Mouse (Mus musculus) CH12.LX (cell line): ENCODE data around the gene Ank3. TPM values are rescaled to one million over a fixed set of nuclear protein-coding genes. Genes with fewer than 3 reads are reported as not detected.

Source experiments
- DNase-seq: peaks from one replicate; pipeline ENCODE4 v3.0.0-alpha.2; 2013; ENCODE audit errors: extremely low read depth
- H3K27ac ChIP-seq: 2 replicates; pipeline ENCODE4 v1.5.1; 2012; ENCODE audit warnings: low read depth, mild to moderate bottlenecking, control low read depth, moderate library complexity; ENCODE audit not compliant: insufficient read depth
- H3K27me3 ChIP-seq: replicated peaks from 2 replicates; pipeline ENCODE3; 2012; ENCODE audit warnings: inconsistent platforms
- H3K36me3 ChIP-seq, 2 experiments: replicated peaks in 1 of 2; 2 replicates each; pipeline versions ENCODE3 to v1.6.1; 2012; ENCODE audit warnings: inconsistent platforms in 1 of 2, low read length in 1 of 2, mild to moderate bottlenecking in 1 of 2, mixed read lengths in 1 of 2, moderate library complexity in 1 of 2; ENCODE audit not compliant: control insufficient read depth in 1 of 2, insufficient read depth in 1 of 2
- H3K4me1 ChIP-seq, 2 experiments: 2 replicates each; pipeline ENCODE4 v1.6.1; 2012; ENCODE audit warnings: inconsistent platforms in 1 of 2, moderate library complexity in 1 of 2; ENCODE audit not compliant: insufficient read depth in 2 of 2, control insufficient read depth in 1 of 2
- H3K4me2 ChIP-seq: 2 replicates; pipeline ENCODE4 v1.6.1; 2012; ENCODE audit warnings: low read depth, mild to moderate bottlenecking, control low read depth; ENCODE audit not compliant: poor library complexity, insufficient read depth, severe bottlenecking
- H3K4me3 ChIP-seq, 3 experiments: fragments of 150-350 bp in 1 of 3; sonication (generic) in 1 of 3; replicated peaks in 1 of 3; 2 replicates each; pipeline versions ENCODE3 to v1.5.1; 2011 to 2012; ENCODE audit warnings: low read depth in 2 of 3, low read length in 2 of 3, mild to moderate bottlenecking in 2 of 3, moderate library complexity in 2 of 3, control low read depth in 1 of 3, improper control_type of control experiment in 1 of 3, inconsistent platforms in 1 of 3, mixed read lengths in 1 of 3; ENCODE audit not compliant: poor library complexity in 1 of 3
- H3K79me2 ChIP-seq: replicated peaks from 2 replicates; pipeline ENCODE4 v1.6.1; 2012; ENCODE audit warnings: mild to moderate bottlenecking, moderate library complexity; ENCODE audit not compliant: control insufficient read depth, poor library complexity, insufficient read depth, severe bottlenecking; ENCODE audit errors: extremely low read depth
- H3K9ac ChIP-seq: 2 replicates; pipeline ENCODE4 v1.6.1; 2012; ENCODE audit warnings: low read depth, mild to moderate bottlenecking, control low read depth, moderate library complexity; ENCODE audit not compliant: insufficient read depth
- H3K9me3 ChIP-seq: replicated peaks from 2 replicates; pipeline ENCODE3; 2012; ENCODE audit warnings: low read length, inconsistent platforms, mixed read lengths
- CHD1 ChIP-seq: IDR thresholded peaks from 2 replicates; pipeline ENCODE4 v1.6.1; 2012; ENCODE audit warnings: low read depth, low read length, improper control_type of control experiment, inconsistent platforms
- CTCF ChIP-seq, 2 experiments: IDR thresholded peaks in 1 of 2; conservative IDR thresholded peaks in 1 of 2; 2 replicates each; pipeline ENCODE4 v1.5.1; 2011 to 2012; ENCODE audit warnings: low read depth in 2 of 2, low read length in 2 of 2, improper control_type of control experiment in 1 of 2, inconsistent platforms in 1 of 2, mild to moderate bottlenecking in 1 of 2, moderate library complexity in 1 of 2
- ELF1 ChIP-seq: IDR thresholded peaks from 2 replicates; pipeline ENCODE4 v1.6.1; 2014; ENCODE audit warnings: low read depth, mild to moderate bottlenecking, inconsistent platforms, low read length, improper control_type of control experiment
- ETS1 ChIP-seq: conservative IDR thresholded peaks from 2 replicates; pipeline ENCODE4 v1.6.1; 2012; ENCODE audit warnings: low read depth, mild to moderate bottlenecking, inconsistent platforms, low read length, improper control_type of control experiment, moderate library complexity
- GABPA ChIP-seq: IDR thresholded peaks from 2 replicates; pipeline ENCODE4 v1.6.1; 2012; ENCODE audit warnings: low read depth, low read length, improper control_type of control experiment, inconsistent platforms; ENCODE audit not compliant: insufficient replicate concordance
- JUND ChIP-seq: conservative IDR thresholded peaks from 2 replicates; pipeline ENCODE4 v1.6.1; 2011; ENCODE audit warnings: low read depth, low read length, improper control_type of control experiment
- KAT2A ChIP-seq: IDR thresholded peaks from 2 replicates; pipeline ENCODE4 v1.6.1; 2012; ENCODE audit warnings: low read length, improper control_type of control experiment, inconsistent platforms; ENCODE audit not compliant: insufficient replicate concordance
- MAX ChIP-seq: IDR thresholded peaks from 2 replicates; pipeline ENCODE4 v1.6.1; 2011; ENCODE audit warnings: low read length, improper control_type of control experiment
- MXI1 ChIP-seq: IDR thresholded peaks from 2 replicates; pipeline ENCODE4 v1.6.1; 2011; ENCODE audit warnings: mild to moderate bottlenecking, low read depth, low read length, improper control_type of control experiment
- MYC ChIP-seq: IDR thresholded peaks from 2 replicates; pipeline ENCODE4 v1.6.1; 2011; ENCODE audit warnings: low read depth, mild to moderate bottlenecking, improper control_type of control experiment, low read length
- NELFE ChIP-seq: IDR thresholded peaks from 2 replicates; pipeline ENCODE4 v1.6.1; 2011; ENCODE audit warnings: low read depth, low read length, improper control_type of control experiment
- PAX5 ChIP-seq: IDR thresholded peaks from 2 replicates; pipeline ENCODE4 v1.6.1; 2012; ENCODE audit warnings: low read length, inconsistent platforms, mixed read lengths
- RCOR1 ChIP-seq: conservative IDR thresholded peaks from 2 replicates; pipeline ENCODE4 v1.6.1; 2012; ENCODE audit warnings: low read depth, mild to moderate bottlenecking, inconsistent platforms, low read length, improper control_type of control experiment
- UBTF ChIP-seq: IDR thresholded peaks from 2 replicates; pipeline ENCODE4 v1.6.1; 2012; ENCODE audit warnings: low read depth, mild to moderate bottlenecking, inconsistent platforms, low read length, improper control_type of control experiment, moderate library complexity
- USF2 ChIP-seq: conservative IDR thresholded peaks from 2 replicates; pipeline ENCODE4 v1.6.1; 2011; ENCODE audit warnings: low read depth, low read length, improper control_type of control experiment
- ZKSCAN1 ChIP-seq: IDR thresholded peaks from 2 replicates; pipeline ENCODE4 v1.6.1; 2012; ENCODE audit warnings: low read depth, inconsistent platforms, low read length, improper control_type of control experiment, borderline replicate concordance
- ZNF384 ChIP-seq: IDR thresholded peaks from 2 replicates; pipeline ENCODE4 v1.6.1; 2012; ENCODE audit warnings: low read depth, low read length, improper control_type of control experiment, inconsistent platforms
- dilution Hi-C: fragments of 300-500 bp; cut with MboI; formaldehyde crosslinking; loops from 2 replicates; pipeline ENCODE4 v1.14.3; 2020; ENCODE audit warnings: low sequenced_read_pairs; ENCODE audit not compliant: extremely low pct_unique_long_range_greater_than_20kb, extremely low pct_ligation_motif_present
- in situ Hi-C: fragments of 300-500 bp; cut with MboI; formaldehyde crosslinking; loops from 3 replicates; pipeline ENCODE4 v1.14.3; 2019; ENCODE audit warnings: low sequenced_read_pairs, low pct_ligation_motif_present, low pct_unique_long_range_greater_than_20kb, mixed read lengths
- polyA plus RNA-seq: library from polyadenylated mRNA; unstranded; fragments of >175 nt; gene quantifications from 2 replicates; pipeline ENCODE4 v1.2.1, GENCODE M21; 2012; ENCODE audit warnings: low read depth; ENCODE audit not compliant: insufficient read length
- total RNA-seq, 2 experiments: library from RNA; depleted of rRNA; stranded (reverse); fragments of 300-350 nt in 1 of 2; fragments of >200 nt in 1 of 2; gene quantifications; 2 replicates each; pipeline ENCODE4 v1.2.3; 2012 to 2014

The Ank3 gene
- total and polyA plus RNA-seq, 3 experiments = 4.7 to 8.3 (median 6.2) TPM

GRCm38 (mm10) chr10:69710802-69711201 is 312.2 kb downstream of the Ank3 start:
- peaks cover 0 to 5% of the 10 kb centered on the region in 2 experiments for H3K36me3 ChIP-seq

DNA sequence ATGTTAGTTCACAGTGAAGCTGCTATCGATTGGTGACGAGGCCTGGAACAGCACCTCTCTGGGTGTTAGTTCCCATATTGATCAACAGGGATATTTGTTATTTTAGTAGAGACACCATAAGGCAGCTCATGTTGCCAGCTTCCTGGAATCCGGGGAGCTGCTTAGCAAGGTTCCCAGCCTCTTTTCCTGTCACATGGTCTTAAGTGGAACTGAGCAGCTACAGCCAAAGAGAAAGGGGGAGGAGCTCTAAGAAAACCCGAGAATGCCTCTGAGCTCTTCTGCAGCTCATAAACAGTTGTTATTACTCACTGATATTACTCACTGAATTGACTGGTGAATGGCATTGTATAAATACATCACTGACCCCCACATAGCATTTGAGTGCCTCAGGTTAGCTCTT is 318.3 kb downstream of the Ank3 start:
- Histone ChIP-seq H3K4me2 (no peak overlapping the region), H3K27me3 (no peaks in the 10 kb centered on the region), H3K4me1 (peaks cover 0 to 13% of the 10 kb centered on the region in 2 experiments; a peak in 2 of 4 replicates), H3K9me3 (no peaks in the 10 kb centered on the region), H3K9ac (no peak overlapping the region), H3K36me3 (peaks cover 0 to 7% of the 10 kb centered on the region in 2 experiments), H3K27ac (no peak overlapping the region), H3K4me3 (no peak overlapping the region), H3K79me2 (no peaks in the 10 kb centered on the region)
- dilution Hi-C loops (no loop called here), in situ Hi-C loops (no loop called here)
- DNase-seq = no peak
- no peak for TF ChIP-seq ZNF384
- no peak for TF ChIP-seq MXI1
- TF ChIP-seq MAX = no peak
- TF ChIP-seq NELFE = no peak
- no peak for TF ChIP-seq MYC

More at GRCm38 (mm10) chr10:69710802-69711201, 312.2 kb downstream of the Ank3 start:
- no peak overlapping the region for H3K4me3 ChIP-seq
- no peaks in the 10 kb centered on the region for H3K79me2 ChIP-seq
- DNase-seq = no peak
- no peak overlapping the region for H3K9ac ChIP-seq
- H3K4me2 ChIP-seq = no peak overlapping the region
- 0 out of 4 replicates have a peak, but pooled peaks cover 0 to 2% of the 10 kb centered on the region in 2 experiments for H3K4me1 ChIP-seq
- dilution Hi-C loops = no loop called here
- no peak overlapping the region for H3K27ac ChIP-seq
- TF ChIP-seq CTCF (conservative IDR thresholded peaks at IDR 0.05 in 1 of 2, IDR thresholded peaks at IDR 0.05 in 1 of 2; ENCODE audit: low read depth in 2 of 2, low read length in 2 of 2) (no peak), PAX5 (no peak), RCOR1 (no peak), CHD1 (no peak), ELF1 (no peak), MAX (no peak), GABPA (no peak), ZKSCAN1 (no peak), JUND (no peak), USF2 (no peak), KAT2A (no peak), UBTF (no peak), ETS1 (no peak)
- TF ChIP-seq, all 38 proteins: peak for 0
- Histone ChIP-seq H3K27me3 (no peaks in the 10 kb centered on the region), H3K9me3 (no peaks in the 10 kb centered on the region)
- in situ Hi-C loops = no loop called here
